Mouse (Mus musculus) liver, adult 2 months (tissue): ENCODE data around the gene Cytip.

ENCODE experiments used
- CTCF ChIP-seq: fragments of 200-500 bp; IDR thresholded peaks from 2 replicates; pipeline ENCODE4 v1.5.1; 2011; ENCODE audit warnings: low read depth, low read length, control low read depth
- POLR2A ChIP-seq: fragments of 200-500 bp; IDR thresholded peaks from 2 replicates; pipeline ENCODE4 v1.6.1; 2011; ENCODE audit warnings: low read length, control low read depth; ENCODE audit not compliant: insufficient read depth; ENCODE audit errors: extremely low read depth

- TF ChIP-seq POLR2A (no peak), CTCF (no peak)
Measured at GRCm38 (mm10) chr2:58159880-58160279, 35.5 kb downstream of the Cytip start.
